Mouse (Mus musculus): ENCODE results near the gene Akap8l. TPM values are rescaled to one million over a fixed set of nuclear protein-coding genes. Genes with fewer than 3 reads are reported as not detected.
A peak's percentile ranks its signal among the peaks of the same experiment; 100 is the strongest.

The Akap8l gene
- polyA plus RNA-seq, 1 experiment from 2014 or later = 35.4 TPM

GRCm38 (mm10) chr17:32358192-32358942 lies 8.0 kb upstream of the Akap8l start:
- no peak overlapping the region for H3K27ac ChIP-seq
- H3K4me1 ChIP-seq (replicated peaks) = peaks cover 20% of the 10 kb centered on the region
- no peak overlapping the region for H3K9ac ChIP-seq
- ATAC-seq (ENCODE audit: low read depth) (no peak), DNase-seq (no peak)
- H3K4me2 ChIP-seq = no peak overlapping the region
- no peaks in the 10 kb centered on the region for H3K9me3 ChIP-seq (replicated peaks)
- no peaks in the 10 kb centered on the region for H3K27me3 ChIP-seq
- H3K36me3 ChIP-seq = peaks cover 89% of the 10 kb centered on the region
- H3K4me3 ChIP-seq (replicated peaks) = no peak overlapping the region
- WGBS (ENCODE audit: insufficient replicate concordance) = 85% methylated on average over 7 of the region's 7 CpGs

DNA sequence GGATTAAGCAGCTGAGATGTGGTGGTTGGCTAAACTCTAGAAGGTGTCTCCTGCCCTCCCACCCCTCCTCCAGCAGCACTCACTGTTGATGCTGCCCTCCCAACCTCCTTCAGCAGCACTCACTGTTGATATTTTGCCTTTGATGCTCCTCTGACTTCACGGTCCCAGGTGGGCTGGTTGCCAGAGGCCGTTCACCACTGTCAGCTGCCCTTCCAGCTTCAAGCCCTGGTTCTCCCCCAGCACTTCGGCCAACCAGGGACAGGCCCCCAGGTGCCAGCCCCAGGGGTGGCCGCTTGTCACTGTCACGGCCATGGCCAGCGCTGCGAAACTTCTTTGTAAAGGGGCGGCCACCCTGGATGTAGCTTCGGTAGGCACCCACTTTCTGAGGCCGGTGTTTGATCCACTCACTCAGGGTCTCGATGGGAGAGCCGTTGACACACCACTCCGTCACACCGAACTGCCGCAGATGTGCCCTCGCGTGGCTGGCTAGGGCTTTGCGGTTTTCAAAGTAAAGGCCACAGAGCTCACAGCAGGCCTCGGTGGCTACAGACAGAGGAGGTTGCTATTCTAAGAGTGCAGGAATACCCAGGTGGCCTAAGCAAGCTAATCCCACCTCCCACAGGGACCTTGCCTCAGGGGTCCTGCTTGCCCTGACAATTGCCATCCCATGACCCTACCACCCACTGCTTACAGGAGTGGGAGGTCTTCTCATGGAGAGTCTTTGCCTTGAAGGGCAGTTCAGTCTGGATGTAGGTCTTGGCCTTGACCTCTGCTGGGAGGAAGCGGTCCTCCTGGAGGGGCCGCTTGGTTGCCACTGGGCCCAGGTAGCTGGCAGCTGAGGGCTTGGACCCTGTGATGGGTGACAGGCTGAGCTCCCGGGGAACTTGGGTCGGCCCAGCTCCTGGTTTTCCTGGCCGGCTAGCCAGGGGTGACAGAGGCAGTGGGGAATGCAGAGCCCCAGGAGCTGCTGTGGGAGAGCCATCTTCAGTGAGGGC lies 6.7 kb upstream of the Akap8l start:
- Histone ChIP-seq H3K4me1 (replicated peaks) (peaks cover 10% of the 10 kb centered on the region), H3K36me3 (peaks cover 85% of the 10 kb centered on the region), H3K27me3 (no peaks in the 10 kb centered on the region), H3K27ac (no peak overlapping the region), H3K4me2 (no peak overlapping the region), H3K9me3 (replicated peaks) (no peaks in the 10 kb centered on the region), H3K9ac (no peak overlapping the region), H3K4me3 (replicated peaks) (no peak overlapping the region)
- WGBS (ENCODE audit: insufficient replicate concordance) = 90% methylated on average over 24 of the region's 24 CpGs
- ATAC-seq (ENCODE audit: low read depth) (no peak), DNase-seq (no peak)

GRCm38 (mm10) chr17:32356281-32356680 lies 5.9 kb upstream of the Akap8l start:
- Histone ChIP-seq H3K27ac (no peak overlapping the region), H3K27me3 (no peaks in the 10 kb centered on the region), H3K4me3 (replicated peaks) (no peak overlapping the region), H3K4me2 (no peak overlapping the region), H3K36me3 (peaks cover 77% of the 10 kb centered on the region), H3K4me1 (replicated peaks) (peaks cover 11% of the 10 kb centered on the region), H3K9me3 (replicated peaks) (no peaks in the 10 kb centered on the region), H3K9ac (no peak overlapping the region)
- 80% methylated on average over 9 of the region's 9 CpGs for WGBS (ENCODE audit: insufficient replicate concordance)
- ATAC-seq (ENCODE audit: low read depth) (no peak), DNase-seq (no peak)

DNA sequence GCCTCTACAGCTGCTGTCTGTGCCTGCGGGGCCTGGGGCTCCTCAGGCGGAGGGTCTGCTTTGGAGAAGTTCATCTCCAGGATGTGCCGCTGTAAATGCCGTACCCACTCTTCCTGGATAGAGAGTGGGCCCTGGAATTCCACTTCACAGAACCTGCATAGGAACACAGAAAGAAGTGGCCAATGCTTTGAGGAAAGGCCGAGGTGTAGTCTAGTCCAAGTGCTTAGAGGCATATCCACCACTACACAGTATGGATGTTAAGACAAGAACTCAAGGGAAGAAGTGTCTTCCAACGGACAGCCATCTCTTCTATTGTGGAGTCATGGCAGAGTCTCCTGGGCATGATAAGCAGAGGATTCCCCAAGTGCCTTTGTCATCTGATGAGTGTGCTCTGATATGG lies 4.6 kb upstream of the Akap8l start:
- no peaks in the 10 kb centered on the region for H3K9me3 ChIP-seq (replicated peaks)
- 88% methylated on average over 6 of the region's 6 CpGs for WGBS (ENCODE audit: insufficient replicate concordance)

DNA sequence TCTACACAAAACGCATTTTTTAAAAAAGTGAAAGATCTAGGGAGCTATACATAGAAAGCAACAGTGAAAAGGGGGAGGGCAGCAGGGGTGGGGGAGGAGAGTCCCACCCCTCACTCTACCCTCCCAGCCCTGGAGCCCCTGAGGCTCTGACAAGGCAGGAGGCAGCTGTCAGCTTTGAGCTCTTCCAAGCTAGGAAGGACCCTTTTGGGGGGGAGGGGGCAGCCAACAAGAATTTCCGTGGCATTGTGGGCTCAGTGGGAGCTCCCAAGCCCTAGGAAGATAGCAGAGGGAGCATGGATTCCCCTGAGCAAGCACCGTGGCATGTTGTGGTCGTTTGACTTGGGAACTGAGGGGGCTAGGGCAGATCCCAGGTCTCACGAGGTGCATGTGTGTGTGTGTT lies 3.8 kb upstream of the Akap8l start:
- DNase-seq (no peak), ATAC-seq (ENCODE audit: low read depth) (no peak)
- Histone ChIP-seq H3K9ac (no peak overlapping the region), H3K36me3 (peaks cover 57% of the 10 kb centered on the region), H3K4me3 (replicated peaks) (no peak overlapping the region), H3K4me2 (no peak overlapping the region), H3K4me1 (replicated peaks) (peaks cover 20% of the 10 kb centered on the region), H3K27me3 (no peaks in the 10 kb centered on the region), H3K27ac (no peak overlapping the region), H3K9me3 (replicated peaks) (no peaks in the 10 kb centered on the region)
- 64% methylated on average over 5 of the region's 5 CpGs for WGBS (ENCODE audit: insufficient replicate concordance)

More for the DNA sequence above, 4.6 kb upstream of the Akap8l start:
- Histone ChIP-seq H3K4me2 (no peak overlapping the region), H3K36me3 (peaks cover 65% of the 10 kb centered on the region), H3K4me3 (replicated peaks) (no peak overlapping the region), H3K9ac (no peak overlapping the region), H3K27ac (no peak overlapping the region), H3K4me1 (replicated peaks) (peaks cover 13% of the 10 kb centered on the region), H3K27me3 (no peaks in the 10 kb centered on the region)
- ATAC-seq (ENCODE audit: low read depth) (no peak), DNase-seq (no peak)

- Histone ChIP-seq H3K36me3 (peaks cover 51% of the 10 kb centered on the region), H3K4me3 (replicated peaks) (no peak overlapping the region), H3K9ac (no peak overlapping the region), H3K9me3 (replicated peaks) (no peaks in the 10 kb centered on the region), H3K27me3 (no peaks in the 10 kb centered on the region), H3K4me1 (replicated peaks) (peaks cover 26% of the 10 kb centered on the region), H3K4me2 (no peak overlapping the region), H3K27ac (no peak overlapping the region)
- no peak for ATAC-seq (ENCODE audit: low read depth)
- 84% methylated on average over 4 of the region's 4 CpGs for WGBS (ENCODE audit: insufficient replicate concordance)
- DNase-seq = no peak
Observed at GRCm38 (mm10) chr17:32353696-32354095, 3.3 kb upstream of the Akap8l start.

GRCm38 (mm10) chr17:32351726-32352125 lies 1.3 kb upstream of the Akap8l start:
- H3K4me2 ChIP-seq = no peak overlapping the region; the same call in 1 of the 2 replicates
- ATAC-seq (ENCODE audit: low read depth) (no peak), DNase-seq (no peak)

GRCm38 (mm10) chr17:32351269-32351668 lies 862 bp upstream of the Akap8l start:
- H3K4me1 ChIP-seq (replicated peaks) = peaks cover 39% of the 10 kb centered on the region
- H3K9me3 ChIP-seq (replicated peaks) = no peaks in the 10 kb centered on the region
- H3K4me2 ChIP-seq = peak overlapping the region; percentile 73
- peak overlapping the region; percentile 89 for H3K4me3 ChIP-seq (replicated peaks)
- H3K27ac ChIP-seq = 0 out of 2 replicates have a peak overlapping the region, but pooled peaks have one; percentile 6
- WGBS (ENCODE audit: insufficient replicate concordance) = 59% methylated on average over 3 of the region's 3 CpGs
- peak overlapping the region; percentile 63 for H3K9ac ChIP-seq
- no peak for ATAC-seq (ENCODE audit: low read depth)
- no peak for DNase-seq
- H3K36me3 ChIP-seq = peaks cover 27% of the 10 kb centered on the region
- no peaks in the 10 kb centered on the region for H3K27me3 ChIP-seq

More at GRCm38 (mm10) chr17:32351726-32352125, 1.3 kb upstream of the Akap8l start:
- H3K9me3 ChIP-seq (replicated peaks) = no peaks in the 10 kb centered on the region
- no peak overlapping the region for H3K4me3 ChIP-seq (replicated peaks)
- peaks cover 32% of the 10 kb centered on the region for H3K36me3 ChIP-seq
- no peaks in the 10 kb centered on the region for H3K27me3 ChIP-seq
- H3K9ac ChIP-seq = no peak overlapping the region
- peaks cover 39% of the 10 kb centered on the region for H3K4me1 ChIP-seq (replicated peaks)
- H3K27ac ChIP-seq = 0 out of 2 replicates have a peak overlapping the region, but pooled peaks have one; percentile 24

DNA sequence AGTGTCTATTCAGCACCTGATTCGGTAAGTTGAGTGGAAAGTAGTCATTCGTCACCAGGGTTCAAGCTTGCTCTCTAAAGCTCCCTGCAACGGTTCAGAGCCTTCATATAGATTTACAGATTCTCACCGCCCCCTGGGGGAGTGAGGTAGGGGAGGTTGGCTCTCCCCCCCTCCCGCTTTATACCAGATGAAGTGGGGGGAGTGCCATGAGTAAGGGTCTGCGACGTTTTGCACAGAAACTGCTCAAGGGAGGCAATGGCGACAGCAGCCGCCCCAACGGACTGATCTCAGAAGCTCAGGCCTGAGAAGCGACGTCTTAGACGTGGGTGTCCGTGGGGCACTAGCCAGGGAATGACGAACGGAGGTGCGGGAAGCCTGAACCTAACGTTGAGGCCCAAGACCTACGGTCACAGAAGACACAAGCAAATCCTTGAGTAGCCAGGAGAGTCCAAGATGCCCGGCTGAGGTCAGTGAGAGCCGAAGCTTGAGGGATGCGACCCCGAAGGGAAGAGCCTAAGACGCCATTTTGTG lies 491 bp downstream of the Akap8l start:
- WGBS (ENCODE audit: insufficient replicate concordance) = 1% methylated on average over 24 of the region's 24 CpGs

DNA sequence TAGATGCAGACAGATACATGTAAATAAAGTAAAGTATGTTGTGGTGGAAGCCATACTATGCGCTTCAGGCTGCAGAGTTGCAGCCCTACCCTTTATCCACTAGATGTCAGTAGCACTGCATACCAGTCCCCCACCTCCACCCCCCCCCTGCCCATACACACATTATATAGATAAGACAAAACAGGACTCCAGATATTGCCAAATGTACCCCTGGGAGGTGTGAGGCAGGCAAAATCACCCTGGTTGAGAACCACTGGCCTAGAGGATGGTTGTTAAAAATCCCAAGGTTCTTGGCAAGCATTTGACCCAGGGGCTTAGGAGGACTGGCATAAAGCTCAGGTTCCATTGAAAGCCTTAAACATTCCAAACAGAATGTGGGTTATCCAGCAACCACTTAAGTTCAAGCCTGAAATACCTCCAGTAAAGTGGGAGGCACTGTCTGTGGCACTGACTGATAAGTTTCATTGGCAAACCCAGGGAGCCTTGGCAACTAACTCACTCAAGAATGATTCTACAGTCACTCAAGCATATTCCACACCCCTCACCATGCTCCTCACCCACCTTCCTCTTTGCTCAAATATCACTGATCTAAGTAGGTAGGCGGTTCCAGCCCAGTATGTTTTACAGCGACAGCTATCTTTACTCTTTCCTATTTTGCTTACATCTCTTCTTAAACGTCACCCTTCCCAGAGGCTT lies 1.2 kb downstream of the Akap8l start:
- DNase-seq (peak; percentile 51), ATAC-seq (ENCODE audit: low read depth) (peak; percentile 45)
- peak overlapping the region; percentile 82 for H3K9ac ChIP-seq
- peak overlapping the region; percentile 90 for H3K4me2 ChIP-seq
- peak overlapping the region; percentile 89 for H3K4me3 ChIP-seq (replicated peaks)
- peaks cover 39% of the 10 kb centered on the region for H3K4me1 ChIP-seq (replicated peaks)
- no peaks in the 10 kb centered on the region for H3K9me3 ChIP-seq (replicated peaks)
- 4% methylated on average over 4 of the region's 4 CpGs for WGBS (ENCODE audit: insufficient replicate concordance)
- peak overlapping the region; percentile 92 for H3K27ac ChIP-seq
- H3K36me3 ChIP-seq = peaks cover 15% of the 10 kb centered on the region
- H3K27me3 ChIP-seq = no peaks in the 10 kb centered on the region

More for the DNA sequence above, 491 bp downstream of the Akap8l start:
- Histone ChIP-seq H3K4me1 (replicated peaks) (peaks cover 39% of the 10 kb centered on the region), H3K9ac (peak overlapping the region; percentile 82), H3K36me3 (peaks cover 16% of the 10 kb centered on the region), H3K27me3 (no peaks in the 10 kb centered on the region), H3K9me3 (replicated peaks) (no peaks in the 10 kb centered on the region), H3K27ac (peak overlapping the region; percentile 92), H3K4me3 (replicated peaks) (peak overlapping the region; percentile 89), H3K4me2 (peak overlapping the region; percentile 90)
- peak; percentile 15 for DNase-seq
- peak; percentile 6; the same call in 1 of the 2 replicates for ATAC-seq (ENCODE audit: low read depth)
